Mouse (Mus musculus): ENCODE results near the gene Elmo1. TPM values are rescaled to one million over a fixed set of nuclear protein-coding genes. Genes with fewer than 3 reads are reported as not detected.

The Elmo1 gene
- polyA plus RNA-seq, 1 experiment from 2014 or later = 10.6 TPM

- H3K4me1 ChIP-seq (replicated peaks; ENCODE audit: control insufficient read depth, insufficient read depth, low read length) = peaks cover 12% of the 10 kb centered on the region
- no peaks in the 10 kb centered on the region for H3K9me3 ChIP-seq (ENCODE audit: control insufficient read depth, low read length)
- H3K27ac ChIP-seq (ENCODE audit: low read depth, low read length) = peak overlapping the region; percentile 75; the same call in 1 of the 2 replicates
- no peak overlapping the region for H3K4me3 ChIP-seq (ENCODE audit: low read depth, low read length)
- WGBS = 47% methylated on average over 3 of the region's 3 CpGs
- H3K9ac ChIP-seq (ENCODE audit: low read depth, low read length) = no peak overlapping the region
- H3K36me3 ChIP-seq (ENCODE audit: control insufficient read depth, insufficient read depth, low read length) = no peaks in the 10 kb centered on the region
- H3K4me2 ChIP-seq = no peak overlapping the region; the same call in 1 of the 2 replicates
- H3K27me3 ChIP-seq (replicated peaks; ENCODE audit: control insufficient read depth, insufficient read depth, low read length) = no peaks in the 10 kb centered on the region
- no peak for ATAC-seq (replicated peaks; ENCODE audit: low FRiP score)
- DNase-seq (ENCODE audit: low spot score) = no peak
Measured at GRCm38 (mm10) chr13:20174655-20175280, 84.4 kb downstream of the Elmo1 start.

GRCm38 (mm10) chr13:20180738-20181137, 90.3 kb downstream of the Elmo1 start:
- ATAC-seq (replicated peaks; ENCODE audit: low FRiP score) (no peak), DNase-seq (ENCODE audit: low spot score) (no peak)
- Histone ChIP-seq H3K4me2 (no peak overlapping the region), H3K36me3 (ENCODE audit: control insufficient read depth, insufficient read depth, low read length) (no peaks in the 10 kb centered on the region), H3K9ac (ENCODE audit: low read depth, low read length) (no peak overlapping the region), H3K4me3 (ENCODE audit: low read depth, low read length) (no peak overlapping the region), H3K4me1 (replicated peaks; ENCODE audit: control insufficient read depth, insufficient read depth, low read length) (peaks cover 14% of the 10 kb centered on the region; the same call in 1 of the 2 replicates), H3K27ac (ENCODE audit: low read depth, low read length) (no peak overlapping the region), H3K27me3 (replicated peaks; ENCODE audit: control insufficient read depth, insufficient read depth, low read length) (peaks cover 6% of the 10 kb centered on the region; the same call in 1 of the 2 replicates), H3K9me3 (ENCODE audit: control insufficient read depth, low read length) (no peaks in the 10 kb centered on the region)
- 62% methylated on average over 5 of the region's 5 CpGs for WGBS

- ATAC-seq (replicated peaks; ENCODE audit: low FRiP score) (no peak), DNase-seq (ENCODE audit: low spot score) (no peak)
- Histone ChIP-seq H3K9ac (ENCODE audit: low read depth, low read length) (no peak overlapping the region), H3K9me3 (ENCODE audit: control insufficient read depth, low read length) (no peaks in the 10 kb centered on the region), H3K27ac (ENCODE audit: low read depth, low read length) (no peak overlapping the region), H3K4me3 (ENCODE audit: low read depth, low read length) (no peak overlapping the region), H3K4me2 (no peak overlapping the region), H3K4me1 (replicated peaks; ENCODE audit: control insufficient read depth, insufficient read depth, low read length) (peaks cover 14% of the 10 kb centered on the region; the same call in 1 of the 2 replicates), H3K27me3 (replicated peaks; ENCODE audit: control insufficient read depth, insufficient read depth, low read length) (peaks cover 6% of the 10 kb centered on the region; the same call in 1 of the 2 replicates), H3K36me3 (ENCODE audit: control insufficient read depth, insufficient read depth, low read length) (no peaks in the 10 kb centered on the region)
- 57% methylated on average over 4 of the region's 4 CpGs for WGBS
Measured at GRCm38 (mm10) chr13:20181321-20181720, 90.9 kb downstream of the Elmo1 start.

DNA sequence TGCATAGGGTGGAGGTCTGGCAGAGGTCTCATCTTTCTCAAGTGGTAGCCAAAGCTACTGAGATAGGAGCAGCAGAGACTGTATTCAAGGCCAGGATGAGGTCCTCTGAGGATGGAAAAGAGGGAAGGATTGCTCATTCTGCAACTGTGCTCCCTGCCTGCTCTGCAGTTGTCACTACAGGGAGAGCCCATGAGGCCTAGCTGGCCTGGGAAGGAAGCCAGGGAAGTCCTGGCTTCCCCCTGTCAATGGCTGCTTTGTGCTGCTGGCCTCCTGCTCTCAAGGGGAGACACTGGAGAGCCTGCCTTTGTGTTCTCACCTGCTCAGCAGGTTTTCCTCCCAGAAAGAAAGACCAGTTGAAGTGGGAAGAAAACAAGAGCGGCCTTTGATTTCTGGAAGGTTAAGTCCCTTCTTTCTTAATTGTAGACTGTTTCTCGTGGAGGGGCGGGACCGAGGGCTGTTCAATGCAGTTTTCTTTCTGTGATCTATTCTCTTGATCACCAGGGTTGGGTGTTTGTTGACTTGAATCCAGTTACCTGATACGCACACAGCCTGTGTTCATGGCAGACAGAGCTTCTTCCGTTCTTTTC, 91.9 kb downstream of the Elmo1 start:
- Histone ChIP-seq H3K27ac (ENCODE audit: low read depth, low read length) (no peak overlapping the region), H3K4me3 (ENCODE audit: low read depth, low read length) (no peak overlapping the region), H3K9ac (ENCODE audit: low read depth, low read length) (no peak overlapping the region), H3K4me2 (no peak overlapping the region), H3K36me3 (ENCODE audit: control insufficient read depth, insufficient read depth, low read length) (no peaks in the 10 kb centered on the region), H3K9me3 (ENCODE audit: control insufficient read depth, low read length) (no peaks in the 10 kb centered on the region), H3K4me1 (replicated peaks; ENCODE audit: control insufficient read depth, insufficient read depth, low read length) (peaks cover 14% of the 10 kb centered on the region; the same call in 1 of the 2 replicates), H3K27me3 (replicated peaks; ENCODE audit: control insufficient read depth, insufficient read depth, low read length) (peaks cover 6% of the 10 kb centered on the region; the same call in 1 of the 2 replicates)
- DNase-seq (ENCODE audit: low spot score) (no peak), ATAC-seq (replicated peaks; ENCODE audit: low FRiP score) (no peak)
- WGBS = 79% methylated on average over 6 of the region's 6 CpGs

DNA sequence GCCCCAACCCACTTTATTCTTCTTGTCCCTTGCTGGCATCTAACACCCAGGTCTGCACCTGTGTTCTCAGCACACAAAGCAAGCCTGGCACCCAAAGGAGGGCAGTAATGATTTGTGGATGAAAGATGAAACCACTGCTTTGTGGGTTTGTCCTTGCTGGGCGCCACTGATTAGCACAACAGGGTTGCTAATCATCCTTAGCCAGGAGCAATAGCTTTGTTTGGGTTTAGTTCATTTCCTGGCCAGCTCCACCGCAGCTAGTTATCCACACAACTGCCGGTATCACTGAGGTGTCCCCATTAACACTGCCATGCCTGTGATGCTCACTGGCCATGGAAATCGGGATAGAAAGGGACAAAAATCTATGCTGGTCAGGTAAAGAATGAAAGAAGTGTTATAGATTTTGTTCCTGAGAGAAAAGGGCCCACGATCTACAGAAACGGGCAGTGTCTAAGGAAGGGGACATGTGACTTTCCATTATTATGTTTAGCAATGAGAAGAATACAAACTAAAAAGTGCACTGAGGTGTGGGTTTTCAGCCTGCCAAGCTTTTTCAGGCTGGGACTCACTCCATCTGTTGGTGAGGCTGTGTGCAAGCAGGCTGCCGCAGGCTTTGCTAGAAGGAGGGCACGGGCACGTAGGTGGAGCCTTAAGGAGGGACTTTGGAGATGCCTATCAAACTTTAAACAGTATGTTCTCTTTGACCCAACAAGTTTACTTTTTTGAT, 93.3 kb downstream of the Elmo1 start:
- DNase-seq (ENCODE audit: low spot score) = no peak
- no peaks in the 10 kb centered on the region for H3K9me3 ChIP-seq (ENCODE audit: control insufficient read depth, low read length)
- H3K4me2 ChIP-seq = peak overlapping the region; percentile 55; the same call in 1 of the 2 replicates
- peaks cover 21% of the 10 kb centered on the region; the same call in 1 of the 2 replicates for H3K4me1 ChIP-seq (replicated peaks; ENCODE audit: control insufficient read depth, insufficient read depth, low read length)
- H3K27me3 ChIP-seq (replicated peaks; ENCODE audit: control insufficient read depth, insufficient read depth, low read length) = peaks cover 6% of the 10 kb centered on the region; the same call in 1 of the 2 replicates
- 14% methylated on average over 9 of the region's 9 CpGs for WGBS
- no peak overlapping the region for H3K9ac ChIP-seq (ENCODE audit: low read depth, low read length)
- no peak overlapping the region for H3K4me3 ChIP-seq (ENCODE audit: low read depth, low read length)
- peak; percentile 56 for ATAC-seq (replicated peaks; ENCODE audit: low FRiP score)
- no peak overlapping the region for H3K27ac ChIP-seq (ENCODE audit: low read depth, low read length)
- no peaks in the 10 kb centered on the region for H3K36me3 ChIP-seq (ENCODE audit: control insufficient read depth, insufficient read depth, low read length)

DNA sequence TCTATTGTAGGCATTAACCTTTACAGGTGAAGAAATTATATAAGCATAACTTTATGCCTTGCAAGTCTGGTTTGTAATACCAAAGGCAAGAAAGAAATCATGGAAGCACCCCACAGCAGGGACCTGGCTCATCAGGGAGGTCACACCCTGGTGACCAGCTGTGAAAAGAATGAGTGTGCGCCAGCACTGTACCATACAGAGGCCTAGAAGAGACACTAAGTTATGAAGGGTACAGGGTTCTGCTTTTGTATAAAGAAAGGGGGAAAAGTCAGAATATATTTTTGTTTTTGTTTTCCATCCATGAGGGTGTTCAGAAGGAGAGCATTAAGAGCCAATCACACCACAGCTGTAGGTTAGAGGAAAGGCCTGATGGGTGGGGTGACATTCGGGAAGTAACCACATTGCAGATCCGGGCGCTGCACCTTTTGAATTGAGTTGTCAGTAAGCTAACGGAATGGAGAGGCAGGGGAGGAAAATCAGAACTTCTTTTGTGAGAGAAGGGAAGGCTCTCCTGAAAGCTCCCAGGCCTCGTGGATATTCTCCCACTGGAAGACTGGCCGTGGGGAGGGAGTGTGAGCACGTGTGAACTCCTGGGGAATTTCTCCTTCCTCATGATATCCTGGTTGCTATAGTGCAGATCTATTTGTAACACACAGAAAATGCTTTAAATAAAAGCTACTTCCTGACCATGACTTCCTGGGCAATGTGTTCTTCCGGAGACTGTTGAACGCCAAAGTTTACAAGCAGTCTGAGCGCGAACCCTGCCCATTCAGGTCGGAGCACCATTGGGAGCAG, 94.0 kb downstream of the Elmo1 start:
- H3K4me1 ChIP-seq (replicated peaks; ENCODE audit: control insufficient read depth, insufficient read depth, low read length) = peaks cover 21% of the 10 kb centered on the region; the same call in 1 of the 2 replicates
- no peaks in the 10 kb centered on the region for H3K36me3 ChIP-seq (ENCODE audit: control insufficient read depth, insufficient read depth, low read length)
- H3K9ac ChIP-seq (ENCODE audit: low read depth, low read length) = no peak overlapping the region
- 0 out of 2 replicates have a peak overlapping the region, but pooled peaks have one; percentile 22 for H3K4me3 ChIP-seq (ENCODE audit: low read depth, low read length)
- no peak for DNase-seq (ENCODE audit: low spot score)
- peaks cover 6% of the 10 kb centered on the region; the same call in 1 of the 2 replicates for H3K27me3 ChIP-seq (replicated peaks; ENCODE audit: control insufficient read depth, insufficient read depth, low read length)
- peak overlapping the region; percentile 55 for H3K4me2 ChIP-seq
- ATAC-seq (replicated peaks; ENCODE audit: low FRiP score) = peak; percentile 38; the same call in 1 of the 2 replicates
- whole genome bisulfite sequencing = 36% methylated on average over 13 of the region's 13 CpGs
- no peak overlapping the region for H3K27ac ChIP-seq (ENCODE audit: low read depth, low read length)
- H3K9me3 ChIP-seq (ENCODE audit: control insufficient read depth, low read length) = no peaks in the 10 kb centered on the region

DNA sequence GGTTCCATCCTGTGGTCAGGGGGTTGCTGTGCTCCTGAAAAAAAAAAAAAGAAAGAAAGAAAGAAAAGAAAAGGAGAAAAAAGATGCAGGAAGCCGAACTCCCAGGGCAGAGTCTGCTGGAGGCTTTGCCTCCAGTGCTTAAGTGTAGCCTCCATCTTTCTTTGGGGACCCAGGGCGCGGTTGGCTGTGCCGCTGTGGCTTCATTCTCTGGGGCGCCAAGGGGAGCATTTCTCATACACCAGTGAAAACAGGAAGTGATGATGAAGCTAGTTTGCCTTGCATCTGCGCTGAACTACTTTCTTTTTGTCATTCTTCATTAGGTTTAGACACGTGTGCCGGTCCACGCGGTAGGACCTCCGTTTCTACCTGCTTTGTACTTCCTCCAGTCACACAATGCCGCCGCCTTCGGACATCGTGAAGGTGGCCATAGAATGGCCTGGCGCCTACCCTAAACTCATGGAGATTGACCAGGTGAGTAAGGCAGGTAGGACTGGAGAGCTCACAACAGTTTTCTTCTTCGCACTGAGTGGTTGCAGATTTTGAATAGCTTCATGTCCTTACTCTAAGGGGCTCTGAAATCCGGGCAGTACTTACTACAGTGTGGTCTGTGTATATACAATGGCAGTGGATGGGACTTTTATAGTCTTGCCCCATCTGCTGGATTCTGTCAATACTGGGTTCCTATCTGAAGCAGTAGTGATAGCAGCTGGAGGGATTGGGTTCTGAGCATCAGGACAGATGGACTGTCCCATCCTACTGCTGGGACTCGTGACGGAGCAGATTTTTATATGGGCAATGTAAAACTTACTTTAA, 94.8 kb downstream of the Elmo1 start:
- H3K4me3 ChIP-seq (ENCODE audit: low read depth, low read length) = peak overlapping the region; percentile 22; the same call in 1 of the 2 replicates
- WGBS = 63% methylated on average over 20 of the region's 20 CpGs
- H3K4me1 ChIP-seq (replicated peaks; ENCODE audit: control insufficient read depth, insufficient read depth, low read length) = peaks cover 21% of the 10 kb centered on the region; the same call in 1 of the 2 replicates
- peak; percentile 33; the same call in 1 of the 2 replicates for ATAC-seq (replicated peaks; ENCODE audit: low FRiP score)
- no peaks in the 10 kb centered on the region for H3K36me3 ChIP-seq (ENCODE audit: control insufficient read depth, insufficient read depth, low read length)
- no peak for DNase-seq (ENCODE audit: low spot score)
- H3K9ac ChIP-seq (ENCODE audit: low read depth, low read length) = no peak overlapping the region
- no peak overlapping the region for H3K27ac ChIP-seq (ENCODE audit: low read depth, low read length)
- no peaks in the 10 kb centered on the region for H3K9me3 ChIP-seq (ENCODE audit: control insufficient read depth, low read length)
- H3K27me3 ChIP-seq (replicated peaks; ENCODE audit: control insufficient read depth, insufficient read depth, low read length) = peaks cover 6% of the 10 kb centered on the region; the same call in 1 of the 2 replicates
- H3K4me2 ChIP-seq = peak overlapping the region; percentile 55
